Mouse (Mus musculus) heart, postnatal 0 days (tissue): Measurements from ENCODE around the gene Manf.

Experiments used
- CTCF ChIP-seq: IDR thresholded peaks from 2 replicates; pipeline ENCODE4 v1.5.1; 2016; ENCODE audit warnings: antibody characterized with exemption, control low read depth, low read depth
- EP300 ChIP-seq: IDR thresholded peaks from 2 replicates; pipeline ENCODE4 v1.6.1; 2016; ENCODE audit warnings: antibody characterized with exemption, low read depth

DNA sequence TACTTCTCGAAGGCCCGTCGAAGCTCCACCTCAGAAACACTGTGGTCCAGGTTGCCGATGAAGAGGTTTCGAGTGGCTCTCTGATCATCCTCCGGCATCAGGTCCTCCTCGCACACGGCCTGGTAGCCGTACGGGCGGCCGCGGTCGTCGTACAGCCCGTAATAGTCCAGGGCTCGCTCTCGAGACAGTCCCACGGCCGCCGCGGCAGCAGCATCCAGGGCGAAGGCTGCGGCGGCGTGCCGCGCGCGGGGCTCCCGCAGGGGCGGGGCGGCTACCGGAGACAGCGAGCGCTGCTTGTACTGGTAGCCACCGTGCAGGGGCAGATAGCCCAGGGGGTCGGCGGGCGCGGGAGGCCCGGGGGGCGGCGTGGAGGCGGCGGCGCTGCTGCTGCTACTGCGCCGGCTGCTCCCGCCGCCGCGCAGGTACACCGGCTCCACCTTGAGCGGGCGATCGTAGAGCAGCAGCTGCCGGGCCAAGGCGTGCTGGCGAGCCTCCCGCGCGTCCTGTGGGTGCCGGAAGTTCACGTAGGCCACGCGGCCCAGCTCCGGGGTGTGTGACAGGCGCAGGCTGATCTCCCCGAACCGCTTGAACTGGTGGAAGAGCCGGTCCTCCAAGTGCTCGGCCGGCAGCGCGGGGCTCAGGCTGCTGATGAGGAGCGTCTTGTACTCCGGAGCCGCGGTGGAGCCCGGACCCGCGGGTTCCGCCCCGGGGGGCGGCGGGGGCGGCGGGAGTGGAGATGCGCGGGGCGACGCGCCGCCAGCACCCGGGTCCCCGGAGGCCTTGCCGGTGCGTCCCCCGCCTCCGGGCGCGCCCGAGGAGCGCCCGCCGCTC lies 5.7 kb downstream of the Manf start:
- TF ChIP-seq CTCF (no peak), EP300 (no peak)
